In the genomic region with DNA sequence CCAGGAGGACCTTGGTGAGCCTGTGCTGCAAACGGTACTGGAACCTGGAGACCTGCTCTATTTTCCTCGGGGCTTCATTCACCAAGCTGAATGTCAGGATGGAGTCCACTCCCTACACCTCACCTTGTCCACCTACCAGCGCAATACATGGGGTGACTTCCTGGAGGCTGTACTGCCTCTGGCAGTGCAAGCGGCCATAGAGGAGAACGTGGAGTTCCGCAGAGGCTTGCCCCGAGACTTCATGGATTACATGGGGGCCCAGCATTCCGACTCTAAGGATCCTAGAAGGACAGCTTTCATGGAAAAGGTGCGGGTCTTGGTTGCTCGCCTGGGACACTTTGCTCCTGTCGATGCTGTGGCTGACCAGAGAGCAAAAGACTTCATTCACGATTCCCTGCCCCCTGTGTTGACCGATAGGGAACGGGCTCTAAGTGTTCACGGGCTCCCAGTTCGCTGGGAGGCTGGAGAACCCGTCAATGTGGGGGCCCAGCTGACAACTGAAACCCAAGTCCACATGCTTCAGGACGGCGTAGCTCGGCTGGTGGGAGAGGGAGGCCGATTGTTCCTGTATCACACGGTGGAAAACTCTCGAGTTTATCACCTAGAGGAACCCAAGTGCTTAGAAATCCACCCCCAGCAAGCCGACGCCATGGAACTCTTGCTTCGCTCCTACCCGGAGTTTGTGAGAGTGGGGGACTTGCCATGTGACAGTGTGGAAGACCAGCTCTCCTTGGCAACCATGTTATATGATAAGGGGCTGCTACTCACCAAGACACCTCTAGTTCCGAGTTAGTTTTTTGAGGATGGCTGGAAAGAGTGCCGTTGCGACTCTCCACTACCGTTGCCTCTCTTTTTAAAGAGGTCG, we compare ENCODE assay signal across 9 mouse cellular contexts. TPM values are rescaled to one million over a fixed set of nuclear protein-coding genes. Genes with fewer than 3 reads are reported as not detected.
A peak's percentile ranks its signal among the peaks of the same experiment; 100 is the strongest.
DNase-seq lines count a peak whose midpoint lies in the region; ATAC-seq and TF ChIP-seq lines count a peak whose summit lies in the region.
"Had no signal": no experiment of that assay in that cellular context is flagged by ENCODE, and none has a peak within 500 bp of the region (broad histone marks: within the 10 kb centered on the region; RNA-seq: fewer than 3 reads in every experiment).

No protein-coding gene starts in this region.

- peaks cover 44% of the 10 kb centered on the region for H3K79me2 ChIP-seq in MEL (ENCODE audit: control insufficient read depth, insufficient read depth, low read length, poor library complexity)

- H3K36me3 ChIP-seq in heart, embryonic 10.5 days: peaks cover 19% of the 10 kb centered on the region
- H3K36me3 ChIP-seq in MEL (ENCODE audit: control insufficient read depth in 1 of 2, insufficient read depth in 2 of 2, low read length in 2 of 2): peaks cover 0 to 32% of the 10 kb centered on the region in 2 experiments; a peak in 2 of 4 replicates
- H3K36me3 ChIP-seq in hindbrain, embryonic 13.5 days: peaks cover 24% of the 10 kb centered on the region
- 0 out of 2 replicates have a peak, but pooled peaks cover 12% of the 10 kb centered on the region for H3K36me3 ChIP-seq in midbrain, embryonic 12.5 days

- WGBS in heart, embryonic 10.5 days: 45% methylated on average over 32 of the region's 32 CpGs
- 67% methylated on average over 32 of the region's 32 CpGs for WGBS in hindbrain, embryonic 13.5 days
- WGBS in midbrain, embryonic 12.5 days: 68% methylated on average over 32 of the region's 32 CpGs

- TF ChIP-seq CTCF in MEL (IDR thresholded peaks at IDR 0.05 in 2 of 3, conservative IDR thresholded peaks at IDR 0.05 in 1 of 3; ENCODE audit: control insufficient read depth in 1 of 3, insufficient read depth in 1 of 3, low read depth in 2 of 3, low read length in 3 of 3, poor library complexity in 1 of 3, severe bottlenecking in 1 of 3): no peak

- peak overlapping the region; percentile 85 for H3K4me2 ChIP-seq in hindbrain, embryonic 13.5 days
- peak overlapping the region; percentile 84 for H3K4me2 ChIP-seq in midbrain, embryonic 12.5 days (replicated peaks)

- no peak for TF ChIP-seq EP300 in MEL (IDR thresholded peaks at IDR 0.05; ENCODE audit: low read depth in 1 of 2, low read length in 2 of 2)

- H3K9ac ChIP-seq in MEL (ENCODE audit: control insufficient read depth, low read depth, low read length, poor library complexity, severe bottlenecking): peak overlapping the region; percentile 86
- H3K9ac ChIP-seq in hindbrain, embryonic 13.5 days: peak overlapping the region; percentile 89
- peak overlapping the region; percentile 81 for H3K9ac ChIP-seq in midbrain, embryonic 12.5 days (replicated peaks)

- peaks cover 44% of the 10 kb centered on the region for H3K4me1 ChIP-seq in heart, embryonic 10.5 days
- peaks cover 2 to 26% of the 10 kb centered on the region in 2 experiments; a peak in 3 of 4 replicates for H3K4me1 ChIP-seq in MEL (ENCODE audit: control insufficient read depth in 1 of 2, insufficient read depth in 2 of 2, low read length in 2 of 2)
- peaks cover 36% of the 10 kb centered on the region for H3K4me1 ChIP-seq in hindbrain, embryonic 13.5 days (replicated peaks)
- peaks cover 28% of the 10 kb centered on the region for H3K4me1 ChIP-seq in midbrain, embryonic 12.5 days

- no peaks in the 10 kb centered on the region for H3K27me3 ChIP-seq in heart, embryonic 10.5 days (ENCODE audit: insufficient read depth, poor library complexity, severe bottlenecking)
- no peaks in the 10 kb centered on the region for H3K27me3 ChIP-seq in MEL (ENCODE audit: control insufficient read depth in 1 of 2, insufficient read depth in 2 of 2, low read length in 2 of 2)
- no peaks in the 10 kb centered on the region for H3K27me3 ChIP-seq in hindbrain, embryonic 13.5 days
- 0 out of 2 replicates have a peak, but pooled peaks cover 5% of the 10 kb centered on the region for H3K27me3 ChIP-seq in midbrain, embryonic 12.5 days

- ATAC-seq in hindbrain, embryonic 13.5 days (ENCODE audit: low FRiP score): no peak
- ATAC-seq in midbrain, embryonic 12.5 days (ENCODE audit: low FRiP score, low read depth): no peak

- TF ChIP-seq POLR2A in MEL (IDR thresholded peaks at IDR 0.05; ENCODE audit: control insufficient read depth in 1 of 2, insufficient read depth in 1 of 2, low read depth in 1 of 2, low read length in 2 of 2, poor library complexity in 1 of 2): 0 out of 4 replicates have a peak, but pooled peaks of 1 of the 2 experiments have one; percentile 8

- DNase-seq in heart, embryonic 10.5 days (ENCODE audit: low spot score): no peak
- no peak for DNase-seq in heart, postnatal 36 days
- peak; percentile 67 for DNase-seq in MEL (ENCODE audit: low read depth, low spot score)
- DNase-seq in right cerebral cortex, postnatal 14 days: no peak
- no peak for DNase-seq in yolk sac, embryonic 10.5 days (ENCODE audit: low spot score)
- DNase-seq in cerebellum, postnatal 4 days (ENCODE audit: low spot score in 2 of 2): no peak

- TF ChIP-seq RAD21 in MEL (IDR thresholded peaks at IDR 0.05; ENCODE audit: low read depth, low read length): no peak

- H3K27ac ChIP-seq in heart, embryonic 10.5 days: peak overlapping the region; percentile 97
- H3K27ac ChIP-seq in MEL (ENCODE audit: control insufficient read depth, low read depth, low read length): peak overlapping the region; percentile 82
- no peak overlapping the region for H3K27ac ChIP-seq in hindbrain, embryonic 13.5 days
- H3K27ac ChIP-seq in midbrain, embryonic 12.5 days (replicated peaks): no peak overlapping the region

- no peaks in the 10 kb centered on the region for H3K9me3 ChIP-seq in heart, embryonic 10.5 days
- H3K9me3 ChIP-seq in MEL (replicated peaks; ENCODE audit: insufficient read depth, low read length): no peaks in the 10 kb centered on the region
- H3K9me3 ChIP-seq in hindbrain, embryonic 13.5 days: no peaks in the 10 kb centered on the region
- H3K9me3 ChIP-seq in midbrain, embryonic 12.5 days: no peaks in the 10 kb centered on the region

- intact Hi-C loops in heart, postnatal 36 days (cut with DNase I): loop anchor here (2.0 kb wide), 1 partner anchor 31 kb away; the partner anchor contains the start of gene Numb

- peak overlapping the region; percentile 94 for H3K4me3 ChIP-seq in heart, embryonic 10.5 days
- H3K4me3 ChIP-seq in MEL (ENCODE audit: control insufficient read depth in 1 of 2, insufficient read depth in 1 of 2, low read depth in 2 of 2, low read length in 2 of 2): peak overlapping the region; percentile 70 to 74
- H3K4me3 ChIP-seq in hindbrain, embryonic 13.5 days: peak overlapping the region; percentile 89
- peak overlapping the region; percentile 65 for H3K4me3 ChIP-seq in midbrain, embryonic 12.5 days

TF ChIP-seq in MEL, 35 proteins besides CTCF, POLR2A, EP300 and RAD21 (continues in another document):
- peak; percentile 86 for TF ChIP-seq MXI1 (IDR thresholded peaks at IDR 0.05; ENCODE audit: low read depth, low read length)
- TF ChIP-seq MYC (IDR thresholded peaks at IDR 0.05; ENCODE audit: low read depth, low read length): 0 out of 2 replicates have a peak, but pooled peaks have one; percentile 24
- TF ChIP-seq NRF1 (IDR thresholded peaks at IDR 0.05; ENCODE audit: insufficient read depth, low read depth, low read length, poor library complexity, severe bottlenecking): no peak
- TF ChIP-seq HCFC1 (IDR thresholded peaks at IDR 0.05; ENCODE audit: low read depth, low read length): no peak

RNA-seq across cellular contexts. Expression of gene Riox1, which starts 1.5 kb away (rescaled TPM):
- 12.3 and 19.4 TPM in 2 replicates for polyA plus RNA-seq in heart, embryonic 10.5 days (2016; fragmentation: Nextera tagmentation; extraction: Ambion mirVana)
- total RNA-seq in heart, postnatal 36 days (2021): 1 to 10 TPM; 5.0 to 5.3 TPM
- total RNA-seq in MEL (2012; rRNA removed): 43.4 and 46.6 TPM in 2 replicates
- 10 to 100 TPM in 1 of 2 experiments, not detected in 1; 47.1 TPM for polyA plus RNA-seq in MEL (2012; ENCODE audit: insufficient read depth in 1 of 2, insufficient read length in 2 of 2, low read depth in 1 of 2, low replicate concordance in 2 of 2, missing spikeins in 1 of 2)
- 10.0 and 10.8 TPM in 2 replicates for polyA plus RNA-seq in hindbrain, embryonic 13.5 days (2015; fragmentation: Nextera tagmentation; extraction: Ambion mirVana)
- 16.7 and 19.0 TPM in 2 replicates for polyA plus RNA-seq in midbrain, embryonic 12.5 days (2016; fragmentation: Nextera tagmentation; extraction: Ambion mirVana)

RNA-seq across cellular contexts. Expression of gene Numb, which starts 30.2 kb away (rescaled TPM):
- polyA plus RNA-seq in heart, embryonic 10.5 days (2016; fragmentation: Nextera tagmentation; extraction: Ambion mirVana): 38.8 and 39.1 TPM in 2 replicates
- 10 to 100 TPM; 31.4 to 36.3 TPM for total RNA-seq in heart, postnatal 36 days (2021)
- total RNA-seq in MEL (2012; rRNA removed): 8.4 and 10.6 TPM in 2 replicates
- 10 to 100 TPM in 1 of 2 experiments, not detected in 1; 14.6 TPM for polyA plus RNA-seq in MEL (2012; ENCODE audit: insufficient read depth in 1 of 2, insufficient read length in 2 of 2, low read depth in 1 of 2, low replicate concordance in 2 of 2, missing spikeins in 1 of 2)
- polyA plus RNA-seq in hindbrain, embryonic 13.5 days (2015; fragmentation: Nextera tagmentation; extraction: Ambion mirVana): 19.9 and 25.6 TPM in 2 replicates
- 31.9 and 33.0 TPM in 2 replicates for polyA plus RNA-seq in midbrain, embryonic 12.5 days (2016; fragmentation: Nextera tagmentation; extraction: Ambion mirVana)

RNA-seq across cellular contexts. Expression of gene Heatr4, which starts 32.7 kb away (rescaled TPM):
- not detected in 2 replicates for polyA plus RNA-seq in heart, embryonic 10.5 days (2016; fragmentation: Nextera tagmentation; extraction: Ambion mirVana)
- not detected for total RNA-seq in heart, postnatal 36 days (2021)
- not detected in 2 replicates for total RNA-seq in MEL (2012; rRNA removed)
- under 1 TPM in 1 of 2 experiments, not detected in 1; 0.03 TPM for polyA plus RNA-seq in MEL (2012; ENCODE audit: insufficient read depth in 1 of 2, insufficient read length in 2 of 2, low read depth in 1 of 2, low replicate concordance in 2 of 2, missing spikeins in 1 of 2)
- not detected in 2 replicates for polyA plus RNA-seq in hindbrain, embryonic 13.5 days (2015; fragmentation: Nextera tagmentation; extraction: Ambion mirVana)
- polyA plus RNA-seq in midbrain, embryonic 12.5 days (2016; fragmentation: Nextera tagmentation; extraction: Ambion mirVana): not detected in 2 replicates
- total RNA-seq: common myeloid progenitor, adult 5-6 weeks had no signal

RNA-seq across cellular contexts. Expression of gene Acot2, which starts 35.7 kb away (rescaled TPM):
- 23.1 and 35.2 TPM in 2 replicates for polyA plus RNA-seq in heart, embryonic 10.5 days (2016; fragmentation: Nextera tagmentation; extraction: Ambion mirVana)
- 100 to 1,000 TPM; 139 to 166 TPM for total RNA-seq in heart, postnatal 36 days (2021)
- 9.8 and 14.6 TPM in 2 replicates for total RNA-seq in MEL (2012; rRNA removed)
- polyA plus RNA-seq in MEL (2012; ENCODE audit: insufficient read depth in 1 of 2, insufficient read length in 2 of 2, low read depth in 1 of 2, low replicate concordance in 2 of 2, missing spikeins in 1 of 2): 10 to 100 TPM in 1 of 2 experiments, not detected in 1; 13.0 TPM
- polyA plus RNA-seq in hindbrain, embryonic 13.5 days (2015; fragmentation: Nextera tagmentation; extraction: Ambion mirVana): 14.7 and 17.0 TPM in 2 replicates
- 14.7 and 14.9 TPM in 2 replicates for polyA plus RNA-seq in midbrain, embryonic 12.5 days (2016; fragmentation: Nextera tagmentation; extraction: Ambion mirVana)

RNA-seq across cellular contexts. Expression of gene Acot1, which starts 57.3 kb away (rescaled TPM):
- polyA plus RNA-seq in heart, embryonic 10.5 days (2016; fragmentation: Nextera tagmentation; extraction: Ambion mirVana): 15.3 and 23.3 TPM in 2 replicates
- total RNA-seq in heart, postnatal 36 days (2021): 10 to 100 TPM; 75.0 to 91.8 TPM
- total RNA-seq in MEL (2012; rRNA removed): 1.5 and 1.9 TPM in 2 replicates
- polyA plus RNA-seq in MEL (2012; ENCODE audit: insufficient read depth in 1 of 2, insufficient read length in 2 of 2, low read depth in 1 of 2, low replicate concordance in 2 of 2, missing spikeins in 1 of 2): 10 to 100 TPM in 1 of 2 experiments, not detected in 1; 12.7 TPM
- polyA plus RNA-seq in hindbrain, embryonic 13.5 days (2015; fragmentation: Nextera tagmentation; extraction: Ambion mirVana): 77.9 and 83.6 TPM in 2 replicates
- polyA plus RNA-seq in midbrain, embryonic 12.5 days (2016; fragmentation: Nextera tagmentation; extraction: Ambion mirVana): 44.3 and 50.8 TPM in 2 replicates

Comparison
In these comparisons a context has a peak if more than half of its experiments do, and no peak if none do; other contexts are left out.
1. H3K27ac ChIP-seq: peak in heart, embryonic 10.5 days (single experiment) and MEL (single experiment); none in hindbrain, embryonic 13.5 days (single experiment) and midbrain, embryonic 12.5 days (single experiment).
2. Peak in every context shown above with its lines, with median percentiles within 50 percentile points of each other: H3K4me3 ChIP-seq and H3K9ac ChIP-seq.